Mouse (Mus musculus) lung, adult 2 months (tissue): Measurements from ENCODE around the gene Frmd8.

Source experiments
- CTCF ChIP-seq: fragments of 200-500 bp; IDR thresholded peaks from 2 replicates; pipeline ENCODE4 v1.5.1; 2011; ENCODE audit warnings: mild to moderate bottlenecking, low read length, control low read depth; ENCODE audit not compliant: insufficient read depth
- POLR2A ChIP-seq: fragments of 200-500 bp; IDR thresholded peaks from 2 replicates; pipeline ENCODE4 v1.6.1; 2011; ENCODE audit warnings: low read depth, mild to moderate bottlenecking, control low read depth, low read length, borderline replicate concordance; ENCODE audit errors: extremely low read depth

GRCm38 (mm10) chr19:5822834-5823205 is 52.3 kb downstream of the Frmd8 start:
- TF ChIP-seq POLR2A, result no peak
- TF ChIP-seq CTCF, result no peak
